Mouse (Mus musculus) neural tube, embryonic 15.5 days (tissue): ENCODE measurements at regions not wholly inside any gene's neighbourhood (a gene's known extent, or its start where the extent isn't known, plus 50 kb on each side); places are given as distances from the start of the nearest gene placed in this dataset.

ENCODE experiments used
- ATAC-seq: fragments of 200-750 bp; cut with Nextera tagmentation; 2 replicates; pipeline ENCODE4 v1.8.0; 2017; ENCODE audit warnings: mild to moderate bottlenecking, moderate TSS enrichment, moderate library complexity; ENCODE audit not compliant: low FRiP score
- H3K27ac ChIP-seq: fragments of 300-500 bp; sonication (generic); replicated peaks from 2 replicates; pipeline ENCODE4 v1.5.1; 2015; ENCODE audit warnings: mild to moderate bottlenecking, inconsistent platforms
- H3K27me3 ChIP-seq: fragments of 300-500 bp; sonication (generic); replicated peaks from 2 replicates; pipeline ENCODE4 v1.6.1; 2015; ENCODE audit warnings: inconsistent platforms
- H3K36me3 ChIP-seq: fragments of 300-500 bp; sonication (generic); 2 replicates; pipeline ENCODE4 v1.6.1; 2015; ENCODE audit warnings: inconsistent platforms
- H3K4me1 ChIP-seq: fragments of 300-500 bp; sonication (generic); 2 replicates; pipeline ENCODE4 v1.6.1; 2015; ENCODE audit warnings: inconsistent platforms
- H3K4me2 ChIP-seq: fragments of 300-500 bp; sonication (generic); 2 replicates; pipeline ENCODE4 v1.6.1; 2015; ENCODE audit warnings: inconsistent platforms, mild to moderate bottlenecking, moderate library complexity
- H3K4me3 ChIP-seq: fragments of 300-500 bp; sonication (generic); replicated peaks from 2 replicates; pipeline ENCODE4 v1.5.1; 2015; ENCODE audit warnings: mild to moderate bottlenecking, inconsistent platforms
- H3K9ac ChIP-seq: fragments of 300-500 bp; sonication (generic); replicated peaks from 2 replicates; pipeline ENCODE4 v1.6.1; 2015; ENCODE audit warnings: mild to moderate bottlenecking, inconsistent platforms
- H3K9me3 ChIP-seq: fragments of 300-500 bp; sonication (generic); replicated peaks from 2 replicates; pipeline ENCODE4 v1.6.1; 2016; ENCODE audit warnings: inconsistent platforms
- WGBS: fragments of 180-500 bp; shearing (Covaris S2); methylation state at CpG from one replicate; pipeline ENCODE4 v1.1.7; 2015; ENCODE audit warnings: mixed read lengths; 5-methylcytosine and 5-hydroxymethylcytosine counted together

DNA sequence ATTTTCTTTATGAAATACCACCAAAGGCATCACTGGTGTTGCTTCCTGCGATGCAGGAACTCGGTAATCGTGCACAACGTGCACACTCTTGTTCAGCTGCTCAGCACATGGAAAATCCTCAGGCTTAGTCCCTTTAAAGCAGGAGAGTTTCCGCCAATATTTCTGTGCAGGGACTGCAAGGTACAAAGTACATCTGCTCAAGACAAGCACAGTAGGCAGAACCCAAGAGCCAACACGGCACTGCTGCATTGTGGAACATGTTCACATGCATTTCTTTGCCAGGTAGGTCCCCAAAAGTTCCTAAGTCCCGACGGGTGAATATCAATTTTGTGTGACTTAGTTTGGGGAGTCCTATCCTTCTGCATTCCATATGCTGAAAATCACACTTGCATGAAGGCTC is 808.0 kb upstream of the Pou3f3 start:
- Histone ChIP-seq H3K27me3 (no peaks in the 10 kb centered on the region), H3K4me1 (peaks cover 9% of the 10 kb centered on the region; the same call in 1 of the 2 replicates), H3K4me3 (no peak overlapping the region), H3K4me2 (no peak overlapping the region), H3K27ac (no peak overlapping the region), H3K9me3 (no peaks in the 10 kb centered on the region), H3K9ac (no peak overlapping the region), H3K36me3 (no peaks in the 10 kb centered on the region)
- 90% methylated on average over 8 of the region's 8 CpGs for WGBS
- ATAC-seq = no peak

DNA sequence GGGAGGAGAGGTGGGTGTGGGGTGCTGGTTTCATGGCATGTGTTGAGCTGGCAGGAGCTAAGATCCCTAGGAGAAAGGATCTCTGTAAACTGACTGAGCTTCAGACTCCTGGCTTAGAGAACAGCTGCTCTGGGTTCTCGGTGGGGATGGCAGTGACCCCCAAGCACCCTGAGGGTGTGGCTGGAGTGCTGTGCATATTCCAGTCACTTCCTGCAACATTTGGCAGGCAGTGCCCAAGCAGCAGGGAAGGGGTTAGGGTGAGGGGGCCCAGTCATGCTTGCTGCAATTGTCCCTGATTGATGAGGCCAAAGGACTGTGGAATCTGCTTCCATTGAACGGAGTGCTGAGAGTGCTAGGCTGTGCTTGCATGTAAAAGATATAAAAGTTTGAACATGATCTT is 807.4 kb upstream of the Pou3f3 start:
- Histone ChIP-seq H3K27me3 (no peaks in the 10 kb centered on the region), H3K4me3 (no peak overlapping the region), H3K9ac (no peak overlapping the region), H3K4me2 (no peak overlapping the region), H3K9me3 (no peaks in the 10 kb centered on the region), H3K36me3 (no peaks in the 10 kb centered on the region), H3K27ac (no peak overlapping the region), H3K4me1 (peaks cover 9% of the 10 kb centered on the region; the same call in 1 of the 2 replicates)
- WGBS = 13% methylated on average over 2 of the region's 2 CpGs
- ATAC-seq = no peak

DNA sequence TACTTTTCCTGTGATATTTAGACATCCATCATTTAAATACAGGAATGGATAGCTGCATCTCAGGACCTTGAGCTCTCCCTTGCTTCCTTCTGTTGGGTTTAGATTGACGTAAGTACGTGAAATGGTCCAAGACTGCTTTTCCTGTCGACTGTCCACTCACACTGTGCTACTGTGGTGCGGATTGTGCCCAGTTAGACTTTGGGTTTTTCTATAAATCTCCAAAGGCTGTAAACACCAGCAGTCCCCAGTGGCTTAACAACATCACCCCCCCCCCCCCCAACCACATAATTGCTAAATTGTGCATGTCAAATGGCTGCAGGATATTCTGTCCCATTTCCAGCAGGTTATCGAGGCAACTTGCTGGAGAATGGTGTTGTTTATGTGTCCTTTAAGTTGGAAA is 806.6 kb upstream of the Pou3f3 start:
- WGBS = 25% methylated on average over 5 of the region's 5 CpGs
- Histone ChIP-seq H3K4me1 (peaks cover 9% of the 10 kb centered on the region; the same call in 1 of the 2 replicates), H3K9ac (no peak overlapping the region), H3K9me3 (no peaks in the 10 kb centered on the region), H3K4me3 (no peak overlapping the region), H3K4me2 (no peak overlapping the region), H3K27me3 (no peaks in the 10 kb centered on the region), H3K27ac (no peak overlapping the region), H3K36me3 (no peaks in the 10 kb centered on the region)
- no peak for ATAC-seq

DNA sequence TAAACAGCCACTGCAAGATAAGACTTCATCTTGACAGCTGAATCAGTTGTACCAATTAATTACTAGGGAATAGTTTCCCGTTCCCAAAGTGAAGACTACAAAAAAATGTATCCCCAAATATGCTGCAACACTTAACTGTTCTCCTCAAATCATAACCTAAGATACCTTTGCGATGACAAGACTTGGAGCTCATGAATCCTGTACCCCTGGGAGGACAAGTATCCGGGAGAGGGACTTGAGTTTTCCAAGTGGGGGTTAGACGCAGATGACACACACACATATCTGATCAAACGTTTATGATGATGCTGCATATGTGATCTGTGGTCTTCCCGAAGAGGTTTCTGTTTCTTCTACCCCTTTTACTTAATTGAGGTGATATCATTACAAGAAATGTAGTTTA is 805.6 kb upstream of the Pou3f3 start:
- Histone ChIP-seq H3K9ac (no peak overlapping the region), H3K4me3 (no peak overlapping the region), H3K4me2 (no peak overlapping the region), H3K36me3 (no peaks in the 10 kb centered on the region), H3K9me3 (no peaks in the 10 kb centered on the region), H3K27me3 (no peaks in the 10 kb centered on the region), H3K27ac (no peak overlapping the region), H3K4me1 (peaks cover 9% of the 10 kb centered on the region; the same call in 1 of the 2 replicates)
- ATAC-seq = no peak
- 65% methylated on average over 6 of the region's 6 CpGs for WGBS

DNA sequence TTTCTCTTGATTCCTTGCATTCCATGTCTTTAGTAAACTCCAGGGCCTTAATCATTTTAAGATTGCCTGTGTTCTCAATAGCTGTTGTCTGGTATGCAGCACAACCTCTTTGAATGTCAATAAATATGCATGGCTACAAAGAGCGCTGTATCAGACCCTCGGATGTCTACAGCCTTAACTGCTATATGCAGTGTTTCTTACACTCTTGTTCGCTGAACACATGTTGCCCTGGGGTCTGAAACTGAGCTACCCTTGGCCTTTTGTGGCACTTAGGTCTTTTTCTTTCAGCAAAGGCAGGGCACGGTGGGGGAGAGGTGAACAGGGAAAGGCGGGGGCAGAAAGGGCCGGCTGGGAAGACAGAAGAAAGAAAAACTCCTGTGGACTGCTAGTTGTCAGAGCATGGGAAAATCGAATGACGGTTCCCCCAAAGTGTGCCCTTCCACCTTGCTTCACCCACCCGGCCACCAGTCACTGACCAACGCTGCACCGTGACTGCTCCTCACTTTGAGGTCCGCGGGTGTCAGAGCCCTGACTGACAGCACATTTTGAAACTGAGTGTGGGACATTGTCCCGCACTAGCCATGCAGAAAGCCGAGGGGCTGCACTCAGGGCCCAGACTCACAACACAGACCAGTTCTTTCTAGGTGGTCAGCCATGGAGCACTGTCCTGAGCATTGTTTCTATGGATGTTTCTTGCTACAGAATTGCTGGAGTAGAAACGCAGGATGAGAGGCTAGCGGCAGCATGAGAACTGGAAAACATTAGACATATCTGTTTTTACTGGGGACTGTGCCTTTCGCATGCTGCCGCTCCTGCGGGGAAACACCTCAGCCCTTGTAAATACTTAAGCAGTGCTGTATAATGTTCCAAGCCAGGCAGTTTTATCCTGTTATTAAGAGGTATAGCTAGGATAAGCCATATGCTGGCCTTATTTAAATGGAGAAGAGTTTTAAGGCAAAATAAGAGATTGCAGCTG is 804.6 kb upstream of the Pou3f3 start:
- peaks cover 9% of the 10 kb centered on the region; the same call in 1 of the 2 replicates for H3K4me1 ChIP-seq
- H3K27me3 ChIP-seq = no peaks in the 10 kb centered on the region
- H3K4me3 ChIP-seq = no peak overlapping the region
- H3K36me3 ChIP-seq = no peaks in the 10 kb centered on the region
- 31% methylated on average over 20 of the region's 20 CpGs for WGBS
- no peak overlapping the region for H3K9ac ChIP-seq
- no peak for ATAC-seq
- no peaks in the 10 kb centered on the region for H3K9me3 ChIP-seq
- peak overlapping the region; percentile 30; the same call in 1 of the 2 replicates for H3K4me2 ChIP-seq
- no peak overlapping the region for H3K27ac ChIP-seq

DNA sequence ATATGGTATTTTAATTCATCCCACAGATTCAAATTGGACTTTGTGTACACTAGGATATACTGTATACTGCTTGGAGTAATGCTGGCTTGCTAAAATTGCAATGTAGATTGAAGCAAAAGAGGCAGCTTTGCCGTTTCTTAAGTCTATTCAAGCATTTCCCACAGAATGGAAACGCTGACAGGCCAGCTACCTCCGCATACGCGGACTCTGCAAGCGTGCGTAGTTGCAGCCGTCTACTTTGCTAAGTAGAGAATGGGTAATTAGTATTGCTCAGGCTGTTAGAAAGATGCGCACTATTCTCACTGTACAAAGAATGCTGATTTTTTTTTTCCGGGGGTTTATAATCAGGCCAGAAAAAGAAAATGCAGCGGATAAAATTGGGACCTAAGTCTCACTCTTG is 803.8 kb upstream of the Pou3f3 start:
- no peaks in the 10 kb centered on the region for H3K27me3 ChIP-seq
- H3K27ac ChIP-seq = no peak overlapping the region
- H3K9me3 ChIP-seq = no peaks in the 10 kb centered on the region
- no peak overlapping the region for H3K4me3 ChIP-seq
- ATAC-seq = no peak
- no peak overlapping the region for H3K9ac ChIP-seq
- H3K4me1 ChIP-seq = peaks cover 9% of the 10 kb centered on the region; the same call in 1 of the 2 replicates
- WGBS = 61% methylated on average over 11 of the region's 11 CpGs
- no peaks in the 10 kb centered on the region for H3K36me3 ChIP-seq
- no peak overlapping the region for H3K4me2 ChIP-seq

DNA sequence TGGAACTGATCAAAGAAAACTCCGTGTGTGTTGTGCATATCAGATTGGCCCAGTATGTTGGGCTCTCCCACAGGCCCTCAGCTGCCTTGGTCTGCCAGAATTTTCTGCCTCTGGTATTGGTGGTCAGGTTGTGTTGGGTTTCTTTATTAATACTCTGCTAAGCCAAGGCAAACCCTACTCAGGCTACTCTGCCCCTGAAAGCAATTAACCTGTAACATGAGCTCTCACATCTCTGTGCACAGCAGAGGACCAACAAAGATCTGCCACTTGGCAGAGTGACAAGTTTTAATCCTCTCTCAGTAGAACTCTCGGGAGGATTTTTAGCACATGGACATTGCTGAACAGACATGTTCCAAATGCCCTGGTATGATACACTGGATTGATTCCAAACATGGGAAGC is 803.2 kb upstream of the Pou3f3 start:
- Histone ChIP-seq H3K9me3 (no peaks in the 10 kb centered on the region), H3K4me3 (no peak overlapping the region), H3K27me3 (no peaks in the 10 kb centered on the region), H3K4me1 (peaks cover 9% of the 10 kb centered on the region; the same call in 1 of the 2 replicates), H3K36me3 (no peaks in the 10 kb centered on the region), H3K4me2 (no peak overlapping the region), H3K9ac (no peak overlapping the region), H3K27ac (no peak overlapping the region)
- 55% methylated on average over 2 of the region's 2 CpGs for WGBS
- no peak for ATAC-seq

DNA sequence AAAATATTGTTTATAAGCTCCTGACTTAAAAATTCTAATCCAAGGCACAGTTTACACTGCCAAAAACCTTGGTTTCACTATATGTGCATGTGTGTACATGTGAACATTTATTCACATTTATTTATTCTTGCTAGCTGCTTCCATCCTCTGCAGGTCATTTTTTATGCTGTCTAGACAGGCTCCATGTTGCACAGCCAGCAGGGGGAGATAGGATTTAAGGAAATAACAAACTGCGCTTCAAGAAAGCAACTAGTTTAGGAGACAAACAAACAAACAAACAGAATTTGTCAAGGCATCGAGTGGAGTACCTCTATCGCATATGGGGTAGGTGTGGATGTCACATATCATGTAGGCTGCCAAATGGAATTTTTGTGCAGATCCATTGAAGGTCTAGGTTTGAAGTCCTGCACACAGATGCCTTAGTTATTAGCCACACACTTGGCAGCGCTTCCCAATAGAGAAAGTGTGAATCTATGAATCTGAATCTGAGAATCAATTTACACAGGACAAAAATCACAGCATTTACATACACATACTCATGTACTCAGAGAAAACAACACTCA is 797.7 kb upstream of the Pou3f3 start:
- Histone ChIP-seq H3K4me2 (no peak overlapping the region), H3K9ac (no peak overlapping the region), H3K27me3 (no peaks in the 10 kb centered on the region), H3K4me3 (no peak overlapping the region), H3K9me3 (no peaks in the 10 kb centered on the region), H3K36me3 (no peaks in the 10 kb centered on the region), H3K27ac (no peak overlapping the region), H3K4me1 (no peaks in the 10 kb centered on the region)
- 68% methylated on average over 4 of the region's 4 CpGs for WGBS
- ATAC-seq = no peak

DNA sequence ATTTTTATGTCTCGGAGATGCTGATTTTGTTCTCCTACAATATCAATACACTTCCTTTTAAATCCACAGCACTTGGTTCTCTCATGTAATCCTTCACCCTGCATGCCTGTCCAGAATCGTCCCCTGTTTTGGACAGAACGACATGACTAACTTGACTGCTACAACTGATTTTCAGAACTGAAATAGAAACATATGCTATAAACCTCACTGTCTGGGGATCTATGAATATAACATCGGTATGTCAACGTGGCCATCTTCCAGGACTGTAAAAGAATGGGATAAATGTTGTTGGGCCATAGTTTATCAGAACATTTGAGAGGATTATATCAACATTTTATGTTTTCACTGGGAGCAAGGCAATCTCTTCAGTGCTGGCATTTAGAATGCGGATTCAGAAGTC is 795.2 kb upstream of the Pou3f3 start:
- 89% methylated on average over 6 of the region's 6 CpGs for WGBS
- H3K4me3 ChIP-seq = no peak overlapping the region
- H3K27me3 ChIP-seq = no peaks in the 10 kb centered on the region
- H3K4me1 ChIP-seq = no peaks in the 10 kb centered on the region
- no peak for ATAC-seq
- H3K9ac ChIP-seq = no peak overlapping the region
- H3K36me3 ChIP-seq = no peaks in the 10 kb centered on the region
- no peaks in the 10 kb centered on the region for H3K9me3 ChIP-seq
- no peak overlapping the region for H3K4me2 ChIP-seq
- no peak overlapping the region for H3K27ac ChIP-seq

DNA sequence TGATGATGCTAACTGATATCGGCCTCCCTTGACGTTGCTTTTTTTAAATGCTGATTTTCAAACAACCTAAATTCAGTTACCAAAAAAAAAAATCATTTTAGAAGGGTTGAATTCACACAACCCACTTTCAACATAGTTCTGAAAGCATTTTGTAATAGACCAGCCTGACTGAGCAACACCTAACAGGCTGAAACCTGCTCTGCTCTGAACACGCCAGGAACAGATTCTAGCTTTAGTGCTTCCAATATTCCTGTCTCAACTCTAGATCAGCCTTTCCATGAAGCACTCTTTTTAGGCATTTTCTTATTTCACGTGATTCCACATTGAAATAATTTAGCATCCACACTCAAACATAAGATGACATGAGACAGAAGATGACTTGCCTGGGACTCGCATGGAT is 789.6 kb upstream of the Pou3f3 start:
- Histone ChIP-seq H3K4me3 (no peak overlapping the region), H3K4me2 (no peak overlapping the region), H3K27ac (no peak overlapping the region), H3K9me3 (no peaks in the 10 kb centered on the region), H3K9ac (no peak overlapping the region), H3K4me1 (no peaks in the 10 kb centered on the region), H3K36me3 (no peaks in the 10 kb centered on the region), H3K27me3 (no peaks in the 10 kb centered on the region)
- no peak for ATAC-seq
- 86% methylated on average over 5 of the region's 5 CpGs for WGBS

DNA sequence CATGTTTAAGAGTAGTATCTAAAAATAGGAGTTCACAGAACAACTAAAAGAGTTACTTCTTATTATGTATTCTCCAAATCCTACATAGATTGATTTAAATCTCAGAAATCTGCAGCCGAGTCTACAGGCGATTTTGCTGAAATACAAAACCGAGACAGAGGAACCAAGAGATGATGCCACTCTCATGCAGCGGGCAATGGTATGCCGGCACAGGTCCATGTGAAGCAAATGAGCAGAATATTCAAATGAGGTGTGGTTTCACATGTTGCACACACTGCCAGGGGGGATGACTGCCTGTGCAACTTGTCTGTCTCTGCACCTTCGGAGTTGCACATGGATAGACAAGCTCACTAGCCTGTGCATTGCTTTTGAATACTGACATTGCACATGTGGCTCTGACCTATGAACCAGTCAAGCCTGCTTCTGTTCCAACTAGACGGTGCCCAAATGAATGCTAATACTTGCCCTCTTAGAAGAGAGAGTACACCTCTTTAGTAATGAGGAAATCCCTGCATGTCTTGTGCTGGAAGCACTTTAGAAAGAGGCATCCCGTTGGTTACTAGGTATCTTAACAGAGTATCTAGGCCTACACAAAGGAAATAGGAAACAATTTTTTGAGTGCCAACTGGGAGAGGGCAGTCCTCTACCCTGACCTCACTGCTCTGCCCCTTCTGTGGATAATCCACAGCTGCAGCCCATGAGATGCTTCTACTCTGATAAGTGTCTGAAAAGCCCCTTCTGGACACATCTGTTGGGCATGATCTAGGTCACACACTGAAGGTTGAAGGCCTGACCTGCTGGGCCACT is 787.4 kb upstream of the Pou3f3 start:
- 93% methylated on average over 8 of the region's 8 CpGs for WGBS
- H3K4me2 ChIP-seq = no peak overlapping the region
- H3K9me3 ChIP-seq = no peaks in the 10 kb centered on the region
- H3K4me3 ChIP-seq = no peak overlapping the region
- no peaks in the 10 kb centered on the region for H3K27me3 ChIP-seq
- no peaks in the 10 kb centered on the region for H3K4me1 ChIP-seq
- no peak overlapping the region for H3K27ac ChIP-seq
- no peak overlapping the region for H3K9ac ChIP-seq
- ATAC-seq = no peak
- H3K36me3 ChIP-seq = no peaks in the 10 kb centered on the region
